Mouse (Mus musculus) retina, embryonic 14.5 days (tissue): ENCODE data around the gene Zbtb12.
A peak's percentile ranks its signal among the peaks of the same experiment; 100 is the strongest.
"Not testable (repeated sequence)": the region's sequence is repeated elsewhere in the genome, so short reads cannot be mapped to it uniquely, and the experiment has no call there.

ENCODE experiments used
- DNase-seq: peaks from one replicate; pipeline ENCODE4 v3.0.0-alpha.2; 2015; ENCODE audit warnings: low spot score

Gene Zbtb12

DNA sequence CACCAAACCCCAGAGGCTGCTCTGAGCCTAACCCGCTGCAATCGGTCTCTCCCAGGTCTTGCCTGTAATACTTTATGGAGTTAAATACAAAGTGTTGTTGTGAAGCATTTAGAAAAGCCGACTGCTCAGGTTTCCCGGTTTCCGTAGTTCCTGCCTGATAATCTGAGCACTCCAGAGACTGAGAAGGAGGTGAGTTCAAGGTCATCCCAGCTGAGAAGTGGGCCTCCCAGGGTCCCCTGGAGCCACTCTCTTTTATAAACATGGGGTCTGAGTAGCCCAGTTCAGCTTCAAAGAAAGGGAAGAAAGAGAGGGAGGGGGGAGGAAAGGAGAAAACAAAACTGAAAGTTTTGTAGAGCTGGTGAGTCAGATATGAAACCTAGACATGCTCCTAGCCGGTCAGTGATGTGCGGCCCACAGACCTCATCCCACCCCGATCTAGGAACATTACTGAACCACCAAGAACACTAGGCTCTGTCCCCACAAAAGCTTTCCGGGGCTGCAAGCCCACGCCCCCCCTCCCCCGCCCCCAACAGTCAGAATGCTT lies at the start of gene Zbtb12:
Gene Zbtb12, plus strand, starts transcription at position 148 of the 544 bp plus-strand sequence.
- no peak for DNase-seq

DNA sequence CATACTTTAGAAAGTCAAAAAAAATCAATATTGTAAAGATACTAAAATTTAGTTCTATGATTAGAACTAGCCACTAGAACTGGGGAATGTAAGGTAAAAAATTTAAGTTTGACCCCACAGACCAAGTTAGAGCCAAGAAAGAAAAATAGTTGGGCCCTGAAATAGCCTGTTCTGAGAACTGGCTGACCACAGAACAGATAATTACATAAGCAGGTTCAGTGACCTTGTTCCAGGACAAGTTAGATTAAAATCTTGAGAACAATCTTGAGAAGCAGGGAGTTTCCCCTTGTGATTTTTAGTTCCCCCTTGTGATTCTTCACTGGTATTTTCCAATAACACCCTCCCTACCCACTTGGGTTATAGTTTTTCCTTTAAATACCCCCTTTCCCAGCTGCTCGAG lies 48.5 kb upstream of the Zbtb12 start:
- not testable (repeated sequence) for DNase-seq

DNA sequence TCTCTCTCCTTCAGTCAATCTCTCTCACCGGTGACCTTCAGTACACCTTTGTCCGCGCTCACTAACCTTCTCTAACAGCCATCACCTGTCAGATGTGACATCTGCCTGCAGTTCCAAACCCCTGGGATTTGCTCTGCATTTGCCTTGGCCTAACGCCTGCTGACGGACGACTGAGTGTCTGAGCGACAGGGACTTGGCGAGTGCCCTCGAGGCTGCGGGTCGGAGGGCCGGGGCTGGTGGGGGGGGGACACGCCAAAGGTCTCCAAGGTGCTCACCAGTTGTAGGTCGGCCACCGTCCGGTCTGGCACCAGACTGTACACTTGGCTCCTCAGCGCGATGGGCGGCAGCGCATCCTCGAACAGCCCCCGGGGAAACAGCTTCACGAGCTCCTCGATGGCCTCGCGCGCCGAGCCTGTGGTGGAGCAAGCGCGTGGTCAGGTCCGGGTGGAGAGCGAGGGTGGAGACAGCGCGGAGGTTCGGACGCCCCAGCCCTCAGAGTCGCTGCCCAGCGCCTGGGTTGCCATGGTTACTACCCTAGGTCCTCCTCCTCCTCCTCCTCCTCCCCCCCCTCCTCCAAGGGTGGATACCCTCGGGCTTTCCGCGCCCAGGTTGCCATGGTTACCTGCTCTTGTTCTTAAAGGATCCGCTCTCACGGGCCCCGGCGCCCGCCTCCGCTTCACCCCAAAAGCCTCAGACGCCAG lies 43.0 kb upstream of the Zbtb12 start:
- no peak for DNase-seq

DNA sequence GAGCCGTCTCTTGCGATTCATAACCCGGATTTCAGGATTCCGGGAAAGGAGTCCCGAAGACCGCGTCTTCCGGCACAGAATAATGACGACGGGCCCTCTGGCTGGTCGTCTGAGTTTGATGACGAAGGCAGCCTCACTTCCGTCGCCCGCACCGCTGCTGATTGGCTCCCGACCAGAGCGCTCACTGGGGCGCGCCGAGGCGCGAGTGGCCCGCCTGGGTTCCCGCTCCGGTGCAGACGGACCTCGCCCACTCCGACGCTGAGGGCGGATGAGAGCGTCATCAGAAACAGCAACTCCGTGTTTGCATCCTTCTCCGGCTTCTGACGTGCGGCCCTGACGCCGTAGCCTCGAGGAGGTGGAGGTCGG lies 42.4 kb upstream of the Zbtb12 start, which contains the start of the genes Stk19 and Dxo:
Gene Stk19, minus strand, starts transcription at position 90 of the 366 bp plus-strand sequence.
Gene Dxo, plus strand, starts transcription at position 164 of the 366 bp plus-strand sequence.
- peak; percentile 99 for DNase-seq

DNA sequence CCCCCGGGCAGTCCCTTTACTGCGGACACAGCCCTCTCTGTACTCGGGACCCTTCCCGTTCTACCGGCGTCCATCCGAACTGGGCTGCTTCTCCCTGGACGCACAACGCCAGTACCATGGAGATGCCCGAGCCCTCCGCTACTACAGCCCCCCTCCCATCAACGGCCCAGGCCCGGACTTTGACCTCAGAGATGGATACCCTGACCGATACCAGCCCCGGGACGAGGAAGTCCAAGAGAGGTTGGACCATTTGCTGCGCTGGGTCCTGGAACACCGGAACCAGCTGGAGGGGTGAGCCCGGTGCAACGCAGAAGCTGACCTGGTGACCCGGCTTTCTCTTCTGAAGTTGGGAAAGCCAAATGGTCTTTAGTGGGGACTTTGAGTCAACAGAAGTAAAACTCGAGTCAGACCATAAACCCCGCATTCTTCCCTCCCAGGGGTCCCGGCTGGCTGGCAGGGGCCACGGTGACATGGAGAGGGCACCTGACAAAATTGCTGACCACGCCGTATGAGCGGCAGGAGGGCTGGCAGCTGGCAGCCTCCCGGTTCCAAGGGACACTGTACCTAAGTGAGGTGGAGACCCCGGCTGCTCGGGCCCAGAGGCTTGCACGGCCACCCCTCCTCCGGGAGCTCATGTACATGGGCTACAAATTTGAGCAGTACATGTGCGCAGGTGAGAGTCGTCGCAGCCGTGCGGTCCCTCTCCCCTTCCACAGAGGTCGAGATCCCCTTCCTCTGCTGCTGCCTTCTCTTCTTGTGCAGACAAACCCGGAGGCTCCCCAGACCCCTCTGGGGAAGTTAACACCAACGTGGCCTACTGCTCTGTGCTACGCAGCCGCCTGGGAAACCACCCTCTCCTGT lies 41.6 kb upstream of the Zbtb12 start:
- no peak for DNase-seq

DNA sequence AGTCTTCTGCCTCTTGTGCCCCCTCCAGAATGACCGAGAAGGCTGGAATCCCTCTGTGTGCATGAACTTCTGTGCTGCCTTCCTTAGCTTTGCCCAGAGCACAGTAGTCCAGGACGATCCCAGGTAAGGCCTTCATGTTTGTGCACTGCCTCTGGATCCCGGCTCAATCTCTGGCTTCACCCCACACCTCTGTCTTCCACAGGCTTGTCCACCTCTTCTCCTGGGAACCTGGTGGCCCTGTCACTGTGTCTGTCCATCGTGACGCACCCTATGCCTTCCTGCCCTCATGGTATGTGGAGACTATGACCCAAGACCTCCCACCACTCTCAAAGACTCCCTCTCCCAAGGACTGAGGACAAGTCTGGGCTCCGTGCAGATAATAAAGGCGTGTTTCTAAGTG lies 40.5 kb upstream of the Zbtb12 start:
- DNase-seq = no peak

DNA sequence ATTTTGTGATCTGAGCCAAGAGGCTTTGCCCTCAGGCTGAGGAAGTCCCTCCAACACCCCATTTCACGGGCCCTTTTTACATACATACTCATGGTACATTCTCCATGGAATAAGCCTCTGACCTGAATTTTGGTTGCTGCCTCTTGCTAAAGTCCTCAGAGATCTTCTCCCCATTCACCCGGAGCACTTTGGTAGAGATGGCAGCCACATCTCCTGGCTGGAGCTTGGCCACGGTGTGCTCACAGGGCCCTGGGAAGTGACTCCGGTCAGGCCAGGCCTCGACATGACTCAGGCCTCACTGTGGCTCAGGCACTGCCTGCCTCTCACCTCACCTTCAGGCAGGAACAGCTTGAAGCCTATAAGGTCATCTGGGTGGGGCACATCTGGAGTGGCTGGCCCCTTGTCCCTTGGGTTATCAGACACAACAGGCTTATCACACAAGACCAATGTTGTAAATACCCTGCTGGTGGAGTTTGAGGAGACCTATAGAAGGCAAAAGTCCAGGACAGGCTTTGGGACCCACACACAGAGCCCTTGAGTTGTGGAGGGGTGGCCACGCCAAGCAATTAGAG lies 38.5 kb upstream of the Zbtb12 start:
- DNase-seq = no peak

DNA sequence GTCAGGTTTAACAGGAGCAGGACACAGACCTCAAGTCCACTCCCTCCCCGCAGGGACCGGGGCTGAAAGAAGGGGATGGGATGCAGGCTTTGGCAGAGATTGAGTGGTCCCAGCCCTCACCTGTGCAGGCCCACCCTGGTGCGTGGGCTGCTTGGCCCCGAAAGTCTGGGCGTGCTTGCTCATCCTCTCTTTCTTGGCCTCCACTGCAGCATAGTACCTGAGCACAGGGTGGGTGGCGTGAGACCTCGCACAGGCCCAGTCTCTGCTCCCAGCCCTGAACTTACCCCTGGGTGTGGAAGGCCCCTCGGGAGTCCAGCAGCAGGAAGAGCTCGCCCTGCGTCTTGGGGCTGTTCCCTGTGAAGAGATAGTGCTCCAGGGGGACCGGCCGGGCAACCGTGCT lies 34.4 kb upstream of the Zbtb12 start:
- DNase-seq = no peak

DNA sequence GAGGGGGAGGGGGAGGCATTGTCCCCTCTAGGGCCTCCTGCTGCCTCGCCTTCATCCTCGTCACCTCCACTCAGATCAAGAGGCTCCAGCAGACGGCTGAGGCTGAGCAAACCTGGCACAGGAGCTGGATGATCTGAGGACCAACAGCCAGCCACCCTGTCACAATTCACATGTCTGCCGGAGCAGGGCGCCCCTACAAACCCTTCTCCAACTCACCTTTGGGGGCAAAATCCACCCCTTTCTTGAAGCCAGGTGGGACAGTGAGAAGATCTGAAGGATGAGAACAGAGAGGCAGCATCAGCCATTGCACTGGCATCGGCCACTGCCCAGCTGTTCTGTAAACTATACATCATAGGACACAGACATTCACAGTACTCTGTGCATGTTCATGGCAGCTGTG lies 32.1 kb upstream of the Zbtb12 start:
- no peak for DNase-seq

DNA sequence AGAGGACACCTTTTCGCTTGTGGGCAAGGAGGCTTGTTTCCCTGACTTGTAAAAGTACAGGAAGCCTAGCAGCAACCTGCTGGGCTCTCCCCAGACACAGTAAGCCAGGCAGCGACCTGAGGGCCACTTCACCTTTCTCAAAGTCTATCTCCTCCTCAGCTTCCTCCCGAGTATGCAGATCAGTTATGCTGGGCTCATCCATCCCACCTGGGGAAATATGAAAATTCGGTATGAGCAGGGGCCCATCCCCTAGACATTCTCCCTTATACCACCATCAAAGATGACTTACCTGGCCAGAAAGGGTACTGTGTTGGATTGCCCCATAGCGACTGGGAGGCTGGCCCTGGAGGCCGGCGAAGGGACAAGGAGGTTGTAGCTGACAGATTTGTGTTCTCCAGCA lies 31.7 kb upstream of the Zbtb12 start:
- no peak for DNase-seq

DNA sequence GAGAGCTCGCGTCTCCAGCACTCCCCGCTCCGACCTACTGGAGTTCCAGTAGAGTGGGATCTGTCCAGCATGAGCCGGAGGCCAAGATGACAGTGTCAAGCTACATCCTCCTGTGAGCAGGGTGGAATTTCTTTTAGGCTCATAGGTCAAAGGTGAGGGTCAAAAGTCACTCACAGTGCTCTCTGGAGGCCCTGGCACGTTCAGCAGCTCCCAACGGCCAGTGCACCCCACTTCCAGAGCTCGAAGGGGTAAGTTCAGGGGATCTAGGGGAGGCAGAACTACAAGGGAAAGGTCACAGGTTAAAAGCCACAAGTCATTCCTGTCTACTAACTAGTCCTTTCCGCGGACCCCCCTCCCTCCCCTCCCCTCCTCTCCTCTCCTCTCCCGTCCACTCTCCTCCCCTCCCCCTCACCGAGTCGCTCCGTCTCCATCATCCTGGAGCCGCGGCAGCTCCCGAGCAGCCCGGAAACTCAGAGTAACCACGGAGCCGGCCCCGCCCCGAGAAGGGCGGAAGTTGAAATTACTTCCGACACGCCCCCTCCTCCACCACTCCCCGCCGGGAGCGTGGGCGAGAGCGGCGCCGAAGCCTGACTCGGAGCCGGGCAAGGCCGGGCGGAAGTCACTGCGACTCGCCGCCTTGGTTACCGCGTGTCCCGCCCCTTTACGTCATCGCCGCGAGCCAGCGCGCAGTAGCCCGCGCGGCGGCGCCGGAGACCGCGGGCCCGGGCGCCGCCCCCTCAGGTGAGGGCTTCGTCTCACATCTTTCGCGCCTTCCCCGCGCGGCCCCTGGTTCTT lies 29.4 kb upstream of the Zbtb12 start, which contains the start of the genes Skiv2l and Nelfe:
Gene Skiv2l, minus strand, starts transcription at position 489 of the 795 bp plus-strand sequence.
Gene Nelfe, plus strand, starts transcription at position 670 of the 795 bp plus-strand sequence.
- DNase-seq = peak; percentile 98

DNA sequence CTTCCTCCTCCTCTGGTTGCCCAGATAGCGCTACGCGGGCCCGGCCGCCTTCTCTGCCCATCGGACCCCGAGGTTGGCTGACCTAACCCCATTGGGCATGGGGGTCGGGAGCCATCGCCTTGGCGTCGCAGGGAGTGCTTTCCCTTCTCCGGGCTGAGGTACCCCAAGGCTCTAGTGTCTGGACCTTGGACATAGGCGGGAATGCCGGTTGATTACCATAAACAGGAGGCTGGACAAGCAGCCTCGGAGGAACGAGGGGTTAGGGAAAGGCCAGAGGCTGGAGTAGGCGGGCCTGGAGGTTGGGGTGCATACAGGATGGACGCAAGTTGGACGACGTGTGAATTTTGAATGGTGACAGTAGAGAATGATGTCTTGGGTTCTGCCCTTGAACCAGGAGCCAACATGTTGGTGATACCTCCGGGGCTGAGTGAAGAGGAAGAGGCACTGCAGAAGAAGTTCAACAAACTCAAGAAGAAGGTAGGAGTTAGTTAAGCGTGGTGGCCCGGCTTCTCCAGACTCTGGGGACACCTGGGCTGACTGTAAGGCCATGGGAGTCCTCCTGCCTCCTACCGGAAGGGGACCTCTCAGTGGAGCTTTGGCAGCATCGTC lies 28.7 kb upstream of the Zbtb12 start:
- no peak for DNase-seq

DNA sequence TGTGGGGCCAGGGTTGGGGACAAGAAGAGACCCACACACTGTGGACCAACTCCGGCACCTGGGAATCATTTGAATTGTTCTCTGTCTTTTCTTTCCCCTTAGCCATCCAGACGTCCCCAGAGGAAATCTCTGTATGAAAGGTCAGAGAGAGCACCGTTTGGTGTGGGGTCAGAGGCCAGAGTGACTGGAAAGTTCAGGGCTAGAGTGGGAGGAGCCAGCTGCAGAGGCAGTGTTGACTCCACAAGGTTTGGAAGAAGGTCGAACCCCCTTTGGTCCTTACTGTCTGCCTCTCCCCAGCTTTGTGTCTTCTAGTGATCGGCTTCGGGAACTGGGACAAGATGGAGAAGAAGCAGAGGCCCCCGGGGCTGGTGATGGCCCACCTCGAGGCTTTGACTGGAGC lies 25.8 kb upstream of the Zbtb12 start:
- no peak for DNase-seq

DNA sequence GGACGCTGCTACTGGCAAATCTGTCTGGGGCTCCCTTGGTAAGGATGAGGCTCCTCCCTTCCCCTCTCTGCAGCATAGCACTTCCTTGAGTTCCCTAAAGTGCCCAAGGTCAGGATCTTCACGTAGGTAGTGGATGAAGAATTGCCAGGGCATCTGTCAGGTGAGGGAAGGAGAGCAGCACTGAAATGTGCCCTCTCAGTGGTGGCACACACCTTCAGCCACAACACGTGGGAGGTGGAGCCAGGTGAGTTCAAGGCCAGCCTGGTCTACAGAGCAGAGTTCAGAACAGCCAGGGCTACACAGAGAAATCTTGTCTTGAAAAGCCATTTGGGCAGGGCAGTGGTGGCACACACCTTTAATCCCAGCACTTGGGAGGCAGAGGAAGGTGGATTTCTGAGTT lies 24.5 kb upstream of the Zbtb12 start:
- no peak for DNase-seq

DNA sequence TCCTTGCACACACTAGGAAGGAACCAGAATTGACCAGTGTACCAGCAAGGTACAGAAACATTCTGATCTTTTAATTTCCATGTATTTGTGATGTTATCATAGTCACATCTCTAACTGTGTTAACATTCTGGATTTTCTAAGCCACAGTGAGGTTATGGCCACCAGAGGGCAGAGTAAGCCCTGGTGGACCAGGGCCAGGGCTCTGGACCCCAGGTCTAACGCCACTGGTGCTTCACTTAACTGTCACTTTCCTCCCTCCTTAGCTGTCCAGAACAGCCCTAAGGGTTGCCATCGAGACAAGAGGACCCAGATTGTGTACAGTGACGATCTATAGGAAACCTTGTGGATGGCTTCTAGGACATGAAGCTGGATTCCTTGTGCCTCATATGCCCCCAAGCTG lies 23.5 kb upstream of the Zbtb12 start:
- peak; percentile 81 for DNase-seq

DNA sequence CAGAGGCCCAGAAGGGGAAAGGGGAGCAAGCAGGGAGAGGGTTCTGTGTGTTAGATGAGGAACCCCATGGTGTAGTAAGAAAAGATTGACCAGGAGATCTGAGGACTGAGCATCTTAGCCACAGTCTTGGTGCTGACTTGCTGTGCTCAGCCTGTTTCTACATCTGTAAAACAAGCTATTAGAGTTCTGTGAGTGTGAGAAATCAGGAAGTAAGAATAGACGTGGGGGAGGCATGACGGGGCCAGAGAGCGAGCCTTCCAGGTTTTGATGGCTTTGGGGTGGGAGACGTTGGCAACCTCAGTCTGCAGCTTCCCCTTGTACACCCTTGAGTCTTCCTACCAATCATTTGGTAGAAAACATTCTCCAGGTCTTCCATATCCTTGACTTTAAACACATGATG lies 20.6 kb upstream of the Zbtb12 start:
- no peak for DNase-seq

DNA sequence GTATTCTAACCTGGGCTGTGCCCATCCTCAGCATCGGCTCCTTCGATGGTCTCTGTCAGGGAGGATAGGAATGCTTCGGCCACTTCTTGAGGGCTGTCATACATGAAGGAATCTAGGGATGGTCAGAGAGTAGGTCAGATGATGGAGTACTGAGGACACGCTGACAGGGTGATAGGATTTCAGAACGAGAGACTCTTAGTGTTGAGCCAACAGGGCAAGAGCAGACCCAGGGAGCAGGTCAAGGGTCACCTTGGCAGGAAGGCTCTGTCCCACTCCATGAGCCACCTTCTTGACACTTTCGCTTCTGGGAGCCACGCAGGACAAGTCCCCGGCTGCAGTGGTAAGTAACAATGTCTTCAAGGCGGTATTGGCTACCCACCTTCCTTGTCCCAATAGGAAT lies 18.8 kb upstream of the Zbtb12 start:
- no peak for DNase-seq

DNA sequence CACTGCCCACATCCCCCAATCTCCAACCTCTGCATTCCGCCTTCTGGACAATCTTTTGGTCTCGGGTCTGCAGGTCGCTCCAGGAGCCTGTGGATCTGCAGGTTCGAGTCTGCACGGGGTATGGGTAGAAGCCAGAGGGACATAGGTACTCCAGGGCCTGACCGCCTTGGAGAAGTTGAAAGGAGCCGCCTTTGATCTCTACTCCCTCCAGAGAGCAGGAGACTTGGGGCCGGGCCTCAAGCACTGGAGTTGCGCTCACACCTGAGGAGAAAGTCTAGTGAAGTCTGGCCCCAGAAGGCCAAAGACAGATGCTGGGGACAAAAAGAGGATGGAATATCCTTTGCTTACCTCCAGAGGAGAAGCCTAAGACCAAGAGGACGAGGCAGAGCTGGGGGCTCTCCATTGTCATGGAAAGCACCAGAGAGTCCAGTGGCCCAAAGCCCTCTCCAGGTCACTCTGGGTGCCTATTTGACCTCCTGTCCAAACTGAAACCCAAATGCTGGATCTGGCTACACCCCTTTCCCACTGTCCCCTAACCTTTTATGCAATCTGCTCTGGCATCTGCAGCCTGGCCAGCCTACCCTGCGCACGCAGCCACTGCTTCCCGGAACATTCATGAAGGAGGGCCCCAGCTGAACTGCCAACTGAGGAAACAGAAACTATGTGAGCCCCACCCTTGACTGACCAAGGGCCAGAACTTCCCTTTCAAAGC lies 17.4 kb upstream of the Zbtb12 start:
- no peak for DNase-seq

DNA sequence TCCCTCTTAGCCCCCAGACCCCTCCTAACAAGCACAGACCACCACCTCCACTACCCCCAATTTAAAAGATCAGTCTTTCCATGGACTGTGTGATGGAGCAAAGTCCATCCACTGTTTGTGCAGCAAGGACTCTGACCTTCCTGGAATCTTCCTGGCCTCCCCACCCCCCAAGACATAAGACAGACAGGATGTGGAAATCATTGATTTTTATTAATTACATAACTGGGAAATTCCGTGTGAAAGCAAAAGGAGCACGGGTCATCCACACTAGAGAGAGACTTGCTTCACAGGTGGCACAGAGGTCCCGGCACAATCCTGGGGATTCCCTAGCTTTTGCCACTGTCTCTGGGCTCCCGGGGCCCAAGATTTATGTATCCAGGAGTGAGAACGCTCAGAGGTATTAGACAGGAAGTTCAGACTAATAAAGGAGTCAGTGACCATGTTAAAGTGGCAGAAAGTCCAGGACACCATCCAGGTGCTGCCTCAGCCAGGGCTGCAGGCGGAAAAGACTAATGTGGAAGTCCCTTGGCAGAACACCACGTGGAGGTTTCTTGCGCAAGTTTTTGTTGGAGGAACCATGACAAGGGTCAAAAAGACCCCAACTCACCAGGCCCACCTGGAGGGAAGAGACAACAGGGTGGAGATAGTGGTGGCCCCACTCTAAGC lies 16.7 kb upstream of the Zbtb12 start, which contains the start of gene Cfb:
Gene Cfb, minus strand, starts transcription at position 103 of the 666 bp plus-strand sequence.
- DNase-seq = no peak

DNA sequence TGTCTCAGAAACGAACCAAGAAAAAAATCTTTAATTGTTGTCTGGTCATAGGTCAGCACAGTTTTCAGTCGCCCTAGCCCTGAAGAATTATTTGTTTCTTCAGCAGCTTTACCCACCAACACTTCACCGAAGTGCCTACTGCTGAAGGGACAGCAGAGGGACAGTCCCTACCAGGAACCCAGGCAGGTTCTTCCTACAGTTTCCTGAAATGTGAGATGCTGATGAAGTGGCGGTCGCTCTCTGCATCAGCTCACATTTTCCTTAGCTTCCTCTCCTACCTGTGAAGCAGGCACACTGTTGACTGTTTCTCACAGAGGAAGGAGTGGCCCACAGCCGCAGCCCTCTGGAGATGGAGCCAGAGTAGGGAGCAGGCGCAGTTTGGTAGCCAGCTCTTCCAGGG lies 13.3 kb upstream of the Zbtb12 start:
- no peak for DNase-seq
